Mouse (Mus musculus) midbrain, embryonic 10.5 days (tissue): Measurements from ENCODE around the gene Slc17a1. TPM values are rescaled to one million over a fixed set of nuclear protein-coding genes. Genes with fewer than 3 reads are reported as not detected.

Source experiments
- DNase-seq: peaks from one replicate; pipeline ENCODE4 v3.0.0-alpha.2; 2017; ENCODE audit warnings: low spot score
- H3K27ac ChIP-seq: fragments of 300-500 bp; sonication (generic); replicated peaks from 2 replicates; pipeline ENCODE4 v1.5.1; 2016; ENCODE audit warnings: mild to moderate bottlenecking
- H3K27me3 ChIP-seq: fragments of 300-500 bp; sonication (generic); 2 replicates; pipeline ENCODE4 v1.6.1; 2016; ENCODE audit warnings: low read depth, mild to moderate bottlenecking; ENCODE audit not compliant: poor library complexity, severe bottlenecking
- H3K36me3 ChIP-seq: fragments of 300-500 bp; sonication (generic); 2 replicates; pipeline ENCODE4 v1.6.1; 2016; ENCODE audit warnings: mild to moderate bottlenecking, moderate library complexity
- H3K4me1 ChIP-seq: fragments of 300-500 bp; sonication (generic); 2 replicates; pipeline ENCODE4 v1.6.1; 2016
- H3K4me3 ChIP-seq: fragments of 300-500 bp; sonication (generic); 2 replicates; pipeline ENCODE4 v1.5.1; 2016; ENCODE audit warnings: mild to moderate bottlenecking, moderate library complexity
- H3K9me3 ChIP-seq: fragments of 300-500 bp; sonication (generic); replicated peaks from 2 replicates; pipeline ENCODE4 v1.6.1; 2016; ENCODE audit warnings: mild to moderate bottlenecking
- WGBS: fragments of 180-500 bp; shearing (Covaris S2); methylation state at CpG from one replicate; pipeline ENCODE4 v1.1.7; 2016; 5-methylcytosine and 5-hydroxymethylcytosine counted together
- polyA plus RNA-seq: library from polyadenylated mRNA; unstranded; fragments of >200 nt; fragmentation: Nextera tagmentation; extraction: Ambion mirVana; gene quantifications from 2 replicates; pipeline ENCODE4 v1.2.1, GENCODE M21; 2016

The Slc17a1 gene
- polyA plus RNA-seq, 1 experiment from 2014 or later, result not detected

- H3K27ac ChIP-seq, result no peak overlapping the region
- H3K4me1 ChIP-seq, result peaks cover 20% of the 10 kb centered on the region
- H3K9me3 ChIP-seq, result no peaks in the 10 kb centered on the region
- WGBS, result 57% methylated on average over 6 of the region's 6 CpGs
- no peaks in the 10 kb centered on the region for H3K36me3 ChIP-seq
- no peak overlapping the region for H3K4me3 ChIP-seq
- DNase-seq, result no peak
- no peaks in the 10 kb centered on the region for H3K27me3 ChIP-seq
Measured at GRCm38 (mm10) chr13:23898242-23898641, 30.7 kb downstream of the Slc17a1 start.

GRCm38 (mm10) chr13:23906906-23907305 lies 39.4 kb downstream of the Slc17a1 start:
- H3K4me1 ChIP-seq, result no peaks in the 10 kb centered on the region
- WGBS, result 93% methylated on average over 5 of the region's 5 CpGs
- no peaks in the 10 kb centered on the region for H3K27me3 ChIP-seq
- no peaks in the 10 kb centered on the region for H3K36me3 ChIP-seq
- no peak overlapping the region for H3K4me3 ChIP-seq
- no peak for DNase-seq
- H3K27ac ChIP-seq, result no peak overlapping the region
- H3K9me3 ChIP-seq, result no peaks in the 10 kb centered on the region

- 89% methylated on average over 5 of the region's 5 CpGs for WGBS
- DNase-seq, result no peak
- no peaks in the 10 kb centered on the region for H3K9me3 ChIP-seq
- peaks cover 17% of the 10 kb centered on the region for H3K4me1 ChIP-seq
- no peaks in the 10 kb centered on the region for H3K36me3 ChIP-seq
- H3K27ac ChIP-seq, result no peak overlapping the region
- no peaks in the 10 kb centered on the region for H3K27me3 ChIP-seq
- H3K4me3 ChIP-seq, result no peak overlapping the region
Measured at GRCm38 (mm10) chr13:23910121-23910520, 42.6 kb downstream of the Slc17a1 start.

GRCm38 (mm10) chr13:23911335-23911734 lies 43.8 kb downstream of the Slc17a1 start:
- Histone ChIP-seq H3K36me3 (no peaks in the 10 kb centered on the region), H3K27ac (no peak overlapping the region), H3K4me3 (no peak overlapping the region), H3K4me1 (peaks cover 17% of the 10 kb centered on the region), H3K9me3 (no peaks in the 10 kb centered on the region), H3K27me3 (no peaks in the 10 kb centered on the region)
- no peak for DNase-seq
- WGBS, result 94% methylated on average over 5 of the region's 5 CpGs

- Histone ChIP-seq H3K4me3 (no peak overlapping the region), H3K4me1 (peaks cover 17% of the 10 kb centered on the region), H3K27ac (no peak overlapping the region), H3K27me3 (no peaks in the 10 kb centered on the region), H3K36me3 (no peaks in the 10 kb centered on the region), H3K9me3 (no peaks in the 10 kb centered on the region)
- WGBS, result 56% methylated on average over 6 of the region's 6 CpGs
- no peak for DNase-seq
Measured at GRCm38 (mm10) chr13:23913791-23914306, 46.3 kb downstream of the Slc17a1 start.

GRCm38 (mm10) chr13:23914376-23915167 lies 47.0 kb downstream of the Slc17a1 start, which contains the start of gene Slc17a4:
Gene Slc17a4, minus strand, starts transcription at chr13:23915009.
- WGBS, result 74% methylated on average over 9 of the region's 9 CpGs
- H3K4me1 ChIP-seq, result peaks cover 17% of the 10 kb centered on the region
- H3K36me3 ChIP-seq, result no peaks in the 10 kb centered on the region
- H3K9me3 ChIP-seq, result no peaks in the 10 kb centered on the region
- no peak within 1 kb of the TSS for H3K4me3 ChIP-seq
- H3K27me3 ChIP-seq, result no peaks in the 10 kb centered on the region
- no peak within 1 kb of the TSS for H3K27ac ChIP-seq
- DNase-seq, result no peak

GRCm38 (mm10) chr13:23916132-23916531 lies 48.6 kb downstream of the Slc17a1 start:
- WGBS, result 97% methylated on average over 1 of the region's 1 CpGs
- Histone ChIP-seq H3K27me3 (no peaks in the 10 kb centered on the region), H3K9me3 (no peaks in the 10 kb centered on the region), H3K27ac (no peak overlapping the region), H3K4me3 (no peak overlapping the region), H3K36me3 (no peaks in the 10 kb centered on the region), H3K4me1 (peaks cover 17% of the 10 kb centered on the region)
- DNase-seq, result no peak

- DNase-seq, result no peak
- Histone ChIP-seq H3K27me3 (no peaks in the 10 kb centered on the region), H3K9me3 (no peaks in the 10 kb centered on the region), H3K27ac (no peak overlapping the region), H3K4me1 (peaks cover 16% of the 10 kb centered on the region), H3K36me3 (no peaks in the 10 kb centered on the region), H3K4me3 (no peak overlapping the region)
- 83% methylated on average over 4 of the region's 4 CpGs for WGBS
Measured at GRCm38 (mm10) chr13:23917674-23918073, 50.1 kb downstream of the Slc17a1 start.

- 72% methylated on average over 2 of the region's 2 CpGs for WGBS
- H3K4me1 ChIP-seq, result peaks cover 5% of the 10 kb centered on the region; the same call in 1 of the 2 replicates
- H3K4me3 ChIP-seq, result no peak overlapping the region
- H3K9me3 ChIP-seq, result no peaks in the 10 kb centered on the region
- H3K27me3 ChIP-seq, result no peaks in the 10 kb centered on the region
- H3K36me3 ChIP-seq, result no peaks in the 10 kb centered on the region
- H3K27ac ChIP-seq, result no peak overlapping the region
- no peak for DNase-seq
Measured at GRCm38 (mm10) chr13:23925792-23926191, 58.2 kb downstream of the Slc17a1 start.

- Histone ChIP-seq H3K4me3 (no peak overlapping the region), H3K36me3 (no peaks in the 10 kb centered on the region), H3K27me3 (no peaks in the 10 kb centered on the region), H3K4me1 (peaks cover 5% of the 10 kb centered on the region; the same call in 1 of the 2 replicates), H3K9me3 (no peaks in the 10 kb centered on the region; the same call in 1 of the 2 replicates), H3K27ac (no peak overlapping the region)
- no peak for DNase-seq
- 67% methylated on average over 3 of the region's 3 CpGs for WGBS
Measured at GRCm38 (mm10) chr13:23928637-23929036, 61.1 kb downstream of the Slc17a1 start.

- 91% methylated on average over 9 of the region's 9 CpGs for WGBS
- DNase-seq, result no peak
- Histone ChIP-seq H3K27me3 (no peaks in the 10 kb centered on the region), H3K4me1 (peaks cover 5% of the 10 kb centered on the region; the same call in 1 of the 2 replicates), H3K36me3 (no peaks in the 10 kb centered on the region), H3K4me3 (no peak overlapping the region), H3K27ac (no peak overlapping the region), H3K9me3 (peaks cover 8% of the 10 kb centered on the region)
Measured at GRCm38 (mm10) chr13:23930461-23930860, 62.9 kb downstream of the Slc17a1 start.

- no peaks in the 10 kb centered on the region for H3K27me3 ChIP-seq
- H3K27ac ChIP-seq, result no peak overlapping the region
- 77% methylated on average over 11 of the region's 11 CpGs for WGBS
- peaks cover 8% of the 10 kb centered on the region for H3K9me3 ChIP-seq
- DNase-seq, result no peak
- no peak overlapping the region for H3K4me3 ChIP-seq
- H3K4me1 ChIP-seq, result peaks cover 5% of the 10 kb centered on the region; the same call in 1 of the 2 replicates
- no peaks in the 10 kb centered on the region for H3K36me3 ChIP-seq
Measured at GRCm38 (mm10) chr13:23930904-23931303, 63.4 kb downstream of the Slc17a1 start.
